Mouse (Mus musculus): Measurements from ENCODE around the gene Pamr1. TPM values are rescaled to one million over a fixed set of nuclear protein-coding genes. Genes with fewer than 3 reads are reported as not detected.

Gene Pamr1
- polyA plus RNA-seq, 1 experiment from 2014 or later: 44.2 TPM

DNA sequence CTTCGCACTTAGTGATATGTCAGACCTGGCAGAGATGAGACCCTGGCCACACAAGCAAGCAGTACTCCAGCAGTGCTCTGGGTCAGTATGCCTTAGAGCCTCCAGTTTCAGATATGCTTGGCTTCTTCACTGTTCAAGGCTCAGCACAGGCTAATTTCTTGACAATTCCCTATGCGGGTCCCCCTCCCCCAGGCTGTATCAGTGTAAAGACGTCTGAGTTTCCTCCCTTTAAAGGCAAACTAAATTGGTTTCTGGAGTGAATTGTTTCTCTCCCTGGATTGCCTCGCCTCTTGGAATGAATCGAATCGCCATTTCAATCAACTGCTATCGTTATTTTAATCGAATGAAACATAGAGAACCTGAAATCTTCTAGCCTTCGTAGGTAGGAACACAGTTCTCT lies 113.1 kb downstream of the Pamr1 start:
- Histone ChIP-seq H3K9ac (replicated peaks; ENCODE audit: low read depth) (no peak overlapping the region), H3K36me3 (ENCODE audit: insufficient read depth, low read length) (no peaks in the 10 kb centered on the region), H3K4me3 (ENCODE audit: low read depth, low read length) (no peak overlapping the region), H3K27ac (ENCODE audit: low read length) (peak overlapping the region; percentile 14; the same call in 1 of the 2 replicates), H3K27me3 (replicated peaks; ENCODE audit: insufficient read depth, low read length) (peaks cover 19% of the 10 kb centered on the region), H3K4me2 (replicated peaks; ENCODE audit: low read depth, low read length) (no peak overlapping the region), H3K4me1 (ENCODE audit: insufficient read depth, low read depth, low read length) (no peaks in the 10 kb centered on the region), H3K9me3 (ENCODE audit: low read length) (no peaks in the 10 kb centered on the region)
- TF ChIP-seq CTCF (IDR thresholded peaks at IDR 0.05) (no peak), EP300 (IDR thresholded peaks at IDR 0.05) (no peak)
- WGBS: 58% methylated on average over 9 of the region's 9 CpGs
- ATAC-seq (no peak), DNase-seq (ENCODE audit: low spot score) (no peak)

DNA sequence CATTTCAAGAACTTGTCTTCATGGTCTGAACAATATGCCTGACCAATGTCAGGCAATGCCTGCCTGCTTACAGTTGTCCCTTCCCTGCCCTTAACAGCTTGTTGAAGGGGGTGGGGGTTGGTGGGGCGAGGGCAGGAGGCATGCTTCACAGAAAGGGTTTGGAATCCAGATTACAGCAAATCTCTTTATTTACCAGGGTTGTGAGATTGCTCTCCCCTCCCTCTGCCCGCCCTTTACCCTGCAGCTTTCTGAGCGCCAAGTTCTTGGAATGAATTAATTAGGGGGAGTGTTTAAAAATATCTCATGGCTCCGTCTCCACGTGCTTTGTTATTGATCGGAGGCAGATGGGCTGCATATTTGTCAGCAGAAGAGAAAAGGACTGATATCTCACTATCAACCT lies 113.5 kb downstream of the Pamr1 start:
- 31% methylated on average over 6 of the region's 6 CpGs for WGBS
- peak overlapping the region; percentile 14; the same call in 1 of the 2 replicates for H3K27ac ChIP-seq (ENCODE audit: low read length)

GRCm38 (mm10) chr2:102663865-102664264 lies 114.1 kb downstream of the Pamr1 start:
- DNase-seq (ENCODE audit: low spot score) (peak; percentile 81), ATAC-seq (peak; percentile 86)
- Histone ChIP-seq H3K4me3 (ENCODE audit: low read depth, low read length) (no peak overlapping the region), H3K36me3 (ENCODE audit: insufficient read depth, low read length) (no peaks in the 10 kb centered on the region), H3K27me3 (replicated peaks; ENCODE audit: insufficient read depth, low read length) (peaks cover 16% of the 10 kb centered on the region), H3K9me3 (ENCODE audit: low read length) (no peaks in the 10 kb centered on the region), H3K4me2 (replicated peaks; ENCODE audit: low read depth, low read length) (no peak overlapping the region), H3K9ac (replicated peaks; ENCODE audit: low read depth) (no peak overlapping the region), H3K4me1 (ENCODE audit: insufficient read depth, low read depth, low read length) (no peaks in the 10 kb centered on the region), H3K27ac (ENCODE audit: low read length) (no peak overlapping the region)
- WGBS: 45% methylated on average over 3 of the region's 3 CpGs
- TF ChIP-seq EP300 (IDR thresholded peaks at IDR 0.05): peak; percentile 26; the same call in 1 of the 2 replicates
- TF ChIP-seq CTCF (IDR thresholded peaks at IDR 0.05): no peak

More for the DNA sequence above, 113.5 kb downstream of the Pamr1 start:
- DNase-seq (ENCODE audit: low spot score) (peak; percentile 32), ATAC-seq (peak; percentile 34; the same call in 1 of the 2 replicates)
- H3K4me3 ChIP-seq (ENCODE audit: low read depth, low read length): no peak overlapping the region
- H3K27me3 ChIP-seq (replicated peaks; ENCODE audit: insufficient read depth, low read length): peaks cover 19% of the 10 kb centered on the region
- no peaks in the 10 kb centered on the region for H3K9me3 ChIP-seq (ENCODE audit: low read length)
- no peaks in the 10 kb centered on the region for H3K36me3 ChIP-seq (ENCODE audit: insufficient read depth, low read length)
- H3K4me2 ChIP-seq (replicated peaks; ENCODE audit: low read depth, low read length): no peak overlapping the region
- TF ChIP-seq CTCF (IDR thresholded peaks at IDR 0.05) (no peak), EP300 (IDR thresholded peaks at IDR 0.05) (no peak)
- H3K4me1 ChIP-seq (ENCODE audit: insufficient read depth, low read depth, low read length): no peaks in the 10 kb centered on the region
- no peak overlapping the region for H3K9ac ChIP-seq (replicated peaks; ENCODE audit: low read depth)

DNA sequence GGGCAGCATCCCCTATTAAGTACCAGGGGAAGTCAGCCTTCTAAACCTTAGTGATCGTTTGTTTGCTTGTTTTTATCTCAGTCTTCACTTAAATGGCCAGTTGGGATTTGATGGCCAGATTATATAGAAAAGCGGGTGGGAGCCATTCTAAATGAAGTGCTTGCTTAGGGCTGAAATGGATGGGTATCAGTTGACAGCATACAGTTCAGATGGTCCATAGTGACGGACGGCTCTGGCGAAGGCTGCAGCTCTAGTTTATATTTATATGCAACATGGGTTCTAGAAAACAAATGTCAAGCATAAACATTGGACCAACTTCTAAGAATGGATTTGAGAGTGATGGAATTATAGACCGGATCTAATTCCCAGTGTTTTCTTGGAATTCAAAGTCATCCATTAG lies 118.2 kb downstream of the Pamr1 start:
- Histone ChIP-seq H3K9ac (replicated peaks; ENCODE audit: low read depth) (no peak overlapping the region), H3K9me3 (ENCODE audit: low read length) (no peaks in the 10 kb centered on the region), H3K36me3 (ENCODE audit: insufficient read depth, low read length) (no peaks in the 10 kb centered on the region), H3K4me2 (replicated peaks; ENCODE audit: low read depth, low read length) (no peak overlapping the region), H3K4me3 (ENCODE audit: low read depth, low read length) (no peak overlapping the region), H3K4me1 (ENCODE audit: insufficient read depth, low read depth, low read length) (no peaks in the 10 kb centered on the region), H3K27me3 (replicated peaks; ENCODE audit: insufficient read depth, low read length) (no peaks in the 10 kb centered on the region), H3K27ac (ENCODE audit: low read length) (no peak overlapping the region)
- ATAC-seq (no peak), DNase-seq (ENCODE audit: low spot score) (no peak)
- TF ChIP-seq EP300 (IDR thresholded peaks at IDR 0.05) (no peak), CTCF (IDR thresholded peaks at IDR 0.05) (no peak)
- WGBS: 43% methylated on average over 6 of the region's 6 CpGs

- ATAC-seq (peak; percentile 40), DNase-seq (ENCODE audit: low spot score) (no peak)
- H3K9ac ChIP-seq (replicated peaks; ENCODE audit: low read depth): no peak overlapping the region
- no peaks in the 10 kb centered on the region for H3K27me3 ChIP-seq (replicated peaks; ENCODE audit: insufficient read depth, low read length)
- H3K4me2 ChIP-seq (replicated peaks; ENCODE audit: low read depth, low read length): no peak overlapping the region
- no peaks in the 10 kb centered on the region for H3K9me3 ChIP-seq (ENCODE audit: low read length)
- no peak overlapping the region for H3K27ac ChIP-seq (ENCODE audit: low read length)
- no peaks in the 10 kb centered on the region for H3K4me1 ChIP-seq (ENCODE audit: insufficient read depth, low read depth, low read length)
- no peaks in the 10 kb centered on the region for H3K36me3 ChIP-seq (ENCODE audit: insufficient read depth, low read length)
- no peak overlapping the region for H3K4me3 ChIP-seq (ENCODE audit: low read depth, low read length)
- TF ChIP-seq EP300 (IDR thresholded peaks at IDR 0.05) (no peak), CTCF (IDR thresholded peaks at IDR 0.05) (no peak)
- WGBS: 24% methylated on average over 6 of the region's 6 CpGs
These were observed 119.8 kb downstream of the Pamr1 start for GRCm38 (mm10) chr2:102669580-102669979.

DNA sequence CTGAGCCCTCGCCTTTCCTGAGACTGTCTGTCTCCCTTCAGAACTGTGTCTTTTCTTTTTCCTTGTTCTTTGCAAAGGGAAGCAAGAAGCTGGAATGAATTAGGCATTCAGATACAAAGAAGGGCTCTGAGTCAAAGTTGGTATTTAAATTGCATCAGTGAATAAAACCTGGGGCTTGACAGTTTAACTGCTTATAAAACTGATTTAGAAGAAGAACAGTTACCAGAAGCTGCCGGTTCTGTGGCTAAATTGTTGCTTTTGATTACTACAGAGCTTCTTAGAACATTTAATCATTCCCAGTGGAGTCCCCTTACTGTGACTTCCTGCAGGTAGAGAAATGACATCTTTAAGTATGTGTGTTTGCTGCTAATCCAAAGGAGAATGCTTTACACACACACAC lies 124.8 kb downstream of the Pamr1 start:
- DNase-seq (ENCODE audit: low spot score) (no peak), ATAC-seq (no peak)
- WGBS: 84% methylated on average over 2 of the region's 2 CpGs
- no peak for TF ChIP-seq CTCF (IDR thresholded peaks at IDR 0.05)
- Histone ChIP-seq H3K9ac (replicated peaks; ENCODE audit: low read depth) (no peak overlapping the region), H3K9me3 (ENCODE audit: low read length) (no peaks in the 10 kb centered on the region), H3K4me2 (replicated peaks; ENCODE audit: low read depth, low read length) (no peak overlapping the region), H3K27ac (ENCODE audit: low read length) (no peak overlapping the region), H3K4me3 (ENCODE audit: low read depth, low read length) (no peak overlapping the region), H3K36me3 (ENCODE audit: insufficient read depth, low read length) (no peaks in the 10 kb centered on the region), H3K27me3 (replicated peaks; ENCODE audit: insufficient read depth, low read length) (no peaks in the 10 kb centered on the region), H3K4me1 (ENCODE audit: insufficient read depth, low read depth, low read length) (no peaks in the 10 kb centered on the region)

DNA sequence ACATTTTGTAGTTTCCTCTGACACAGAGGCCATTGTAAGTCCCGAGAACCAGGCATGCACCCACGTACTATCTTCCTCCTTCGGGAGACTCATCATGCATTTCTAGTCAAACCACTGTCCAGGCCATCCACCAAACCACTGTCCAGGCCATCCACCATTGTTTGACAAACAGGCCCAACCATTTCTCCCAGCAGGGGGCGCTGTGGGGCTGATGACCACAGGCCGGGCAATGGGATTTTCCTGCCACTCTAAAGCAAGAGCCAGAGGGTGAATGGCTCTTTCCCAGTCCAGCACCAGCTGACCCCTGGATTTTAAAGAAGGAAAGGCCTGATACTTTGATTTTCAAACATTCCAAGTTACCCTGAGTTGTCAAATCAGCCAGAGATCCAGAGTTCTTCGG lies 125.5 kb downstream of the Pamr1 start:
- H3K27me3 ChIP-seq (replicated peaks; ENCODE audit: insufficient read depth, low read length): no peaks in the 10 kb centered on the region
- 70% methylated on average over 6 of the region's 6 CpGs for WGBS
- ATAC-seq: no peak

More for the DNA sequence above, 125.5 kb downstream of the Pamr1 start:
- DNase-seq (ENCODE audit: low spot score): no peak
- no peak overlapping the region for H3K27ac ChIP-seq (ENCODE audit: low read length)
- no peaks in the 10 kb centered on the region for H3K36me3 ChIP-seq (ENCODE audit: insufficient read depth, low read length)
- no peaks in the 10 kb centered on the region for H3K4me1 ChIP-seq (ENCODE audit: insufficient read depth, low read depth, low read length)
- no peak overlapping the region for H3K4me2 ChIP-seq (replicated peaks; ENCODE audit: low read depth, low read length)
- peak; percentile 72 for TF ChIP-seq CTCF (IDR thresholded peaks at IDR 0.05)
- TF ChIP-seq EP300 (IDR thresholded peaks at IDR 0.05): no peak
- no peak overlapping the region for H3K9ac ChIP-seq (replicated peaks; ENCODE audit: low read depth)
- no peak overlapping the region for H3K4me3 ChIP-seq (ENCODE audit: low read depth, low read length)
- no peaks in the 10 kb centered on the region for H3K9me3 ChIP-seq (ENCODE audit: low read length)
